Mouse (Mus musculus) embryonic facial prominence, embryonic 13.5 days (tissue): ENCODE data around the gene Tnip2. TPM values are rescaled to one million over a fixed set of nuclear protein-coding genes. Genes with fewer than 3 reads are reported as not detected.

Experiments used
- ATAC-seq: fragments of 200-750 bp; cut with Nextera tagmentation; 2 replicates; pipeline ENCODE4 v1.8.0; 2017; ENCODE audit warnings: low read depth; ENCODE audit not compliant: insufficient number of reproducible peaks, insufficient read depth, low FRiP score, low TSS enrichment
- H3K27ac ChIP-seq: fragments of 300-500 bp; sonication (generic); 2 replicates; pipeline ENCODE4 v1.5.1; 2015; ENCODE audit warnings: moderate library complexity, mild to moderate bottlenecking, inconsistent platforms
- H3K27me3 ChIP-seq: fragments of 300-500 bp; sonication (generic); 2 replicates; pipeline ENCODE4 v1.6.1; 2015; ENCODE audit warnings: mild to moderate bottlenecking, inconsistent platforms
- H3K36me3 ChIP-seq: fragments of 300-500 bp; sonication (generic); 2 replicates; pipeline ENCODE4 v1.6.1; 2015; ENCODE audit warnings: mild to moderate bottlenecking, inconsistent platforms
- H3K4me1 ChIP-seq: fragments of 300-500 bp; sonication (generic); 2 replicates; pipeline ENCODE4 v1.6.1; 2015; ENCODE audit warnings: inconsistent platforms
- H3K4me2 ChIP-seq: fragments of 300-500 bp; sonication (generic); 2 replicates; pipeline ENCODE4 v1.6.1; 2015; ENCODE audit warnings: moderate library complexity, mild to moderate bottlenecking, inconsistent platforms
- H3K4me3 ChIP-seq: fragments of 300-500 bp; sonication (generic); 2 replicates; pipeline ENCODE4 v1.5.1; 2015; ENCODE audit warnings: mild to moderate bottlenecking, inconsistent platforms
- H3K9ac ChIP-seq: fragments of 300-500 bp; sonication (generic); 2 replicates; pipeline ENCODE4 v1.6.1; 2015; ENCODE audit warnings: mild to moderate bottlenecking, inconsistent platforms
- H3K9me3 ChIP-seq: fragments of 300-500 bp; sonication (generic); 2 replicates; pipeline ENCODE4 v1.6.1; 2016; ENCODE audit warnings: inconsistent platforms
- WGBS: fragments of 180-500 bp; shearing (Covaris S2); methylation state at CpG from one replicate; pipeline ENCODE4 v1.1.7; 2015; ENCODE audit warnings: mixed read lengths; 5-methylcytosine and 5-hydroxymethylcytosine counted together
- polyA plus RNA-seq: library from polyadenylated mRNA; unstranded; fragments of >200 nt; fragmentation: Nextera tagmentation; extraction: Ambion mirVana; gene quantifications from 2 replicates; pipeline ENCODE4 v1.2.1, GENCODE M21; 2015

Gene Tnip2
- polyA plus RNA-seq, 1 experiment from 2014 or later, result 25.2 TPM

DNA sequence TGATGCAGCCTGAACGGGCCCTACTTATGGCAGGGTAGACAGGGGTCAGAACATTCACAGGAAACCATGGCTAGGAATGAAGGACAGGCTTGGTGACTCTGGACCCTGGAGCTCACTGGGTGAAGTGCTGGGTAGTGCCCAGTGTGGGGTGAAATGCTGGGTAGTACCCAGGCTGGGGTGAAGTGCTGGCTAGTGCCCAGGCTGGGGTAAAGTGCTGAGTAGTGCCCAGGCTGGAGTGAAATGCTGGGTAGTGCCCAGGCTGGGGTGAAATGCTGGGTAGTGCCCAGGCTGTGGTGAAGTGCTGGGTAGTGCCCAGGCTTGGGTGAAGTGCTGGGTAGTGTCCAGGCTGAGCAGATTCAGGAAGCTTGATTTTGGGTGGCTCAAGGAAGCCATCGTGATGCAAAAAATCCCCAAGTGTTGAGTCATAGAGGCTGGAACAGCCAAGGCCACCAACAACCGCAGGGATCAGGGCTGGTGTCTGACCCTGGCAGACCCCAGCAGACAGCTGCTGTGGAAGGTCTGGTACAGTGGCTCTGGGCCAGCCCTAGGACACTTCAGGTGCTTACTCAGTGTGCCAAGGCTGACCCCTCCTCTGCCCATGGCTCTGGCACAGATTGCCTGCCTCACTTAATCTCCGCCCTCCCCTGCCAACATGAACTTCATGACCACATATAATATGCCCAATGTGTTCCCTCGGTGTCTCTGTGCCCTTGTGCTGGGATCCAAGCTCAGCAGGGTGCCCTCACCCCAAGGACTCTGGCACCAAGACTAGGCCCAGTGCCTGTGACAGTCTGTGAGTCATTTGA, 21.2 kb upstream of the Tnip2 start:
- no peak for ATAC-seq
- no peaks in the 10 kb centered on the region for H3K4me1 ChIP-seq

DNA sequence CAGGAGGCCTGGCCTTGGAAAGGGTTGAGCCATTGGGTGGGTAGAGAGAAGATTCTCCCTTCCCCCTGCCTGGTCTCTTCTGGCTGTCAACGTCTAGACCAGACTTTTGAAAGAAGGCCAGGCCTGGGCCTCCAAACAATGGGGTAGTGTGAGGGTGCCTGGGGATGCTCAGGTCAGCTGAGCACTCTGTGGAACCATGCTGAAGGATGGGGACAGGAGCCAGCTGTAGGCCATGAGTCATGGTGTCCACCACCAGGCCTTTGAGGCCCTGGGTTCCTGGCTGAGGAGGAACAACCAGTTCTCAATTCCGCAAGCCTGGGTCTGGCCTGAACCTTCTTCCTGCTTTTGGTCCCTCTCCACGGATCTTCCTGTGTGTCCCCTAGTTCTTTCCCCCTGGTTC, 20.0 kb upstream of the Tnip2 start:
- Histone ChIP-seq H3K27ac (no peak overlapping the region), H3K9ac (no peak overlapping the region), H3K4me1 (no peaks in the 10 kb centered on the region), H3K36me3 (no peaks in the 10 kb centered on the region), H3K4me2 (no peak overlapping the region), H3K4me3 (no peak overlapping the region), H3K9me3 (no peaks in the 10 kb centered on the region), H3K27me3 (no peaks in the 10 kb centered on the region)
- WGBS, result 67% methylated on average over 3 of the region's 3 CpGs
- no peak for ATAC-seq

More for the DNA sequence above, 21.2 kb upstream of the Tnip2 start:
- Histone ChIP-seq H3K27me3 (no peaks in the 10 kb centered on the region), H3K27ac (no peak overlapping the region), H3K9me3 (no peaks in the 10 kb centered on the region), H3K36me3 (no peaks in the 10 kb centered on the region), H3K9ac (no peak overlapping the region), H3K4me2 (no peak overlapping the region), H3K4me3 (no peak overlapping the region)
- 83% methylated on average over 5 of the region's 5 CpGs for WGBS

DNA sequence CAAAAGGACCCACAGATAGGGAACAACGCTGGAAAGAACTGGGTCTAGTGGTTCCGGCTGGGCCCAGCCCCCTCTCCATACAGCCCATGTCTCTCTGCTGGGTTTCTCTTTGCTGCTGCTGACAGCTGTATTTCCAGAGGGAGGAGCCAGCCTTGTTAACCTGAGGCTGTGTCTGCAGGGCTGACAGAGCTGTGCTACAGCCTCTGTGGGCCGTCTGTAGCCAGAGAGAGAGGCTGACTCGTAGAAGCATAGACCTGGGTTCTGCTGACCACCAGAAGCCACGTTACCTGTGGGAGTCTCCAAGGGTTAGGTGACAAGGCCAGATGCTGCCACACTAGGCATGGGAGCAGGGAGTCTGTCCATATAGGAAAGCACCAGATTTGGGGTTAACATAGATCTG, 19.3 kb upstream of the Tnip2 start:
- Histone ChIP-seq H3K36me3 (no peaks in the 10 kb centered on the region), H3K27me3 (no peaks in the 10 kb centered on the region), H3K4me1 (no peaks in the 10 kb centered on the region), H3K4me3 (no peak overlapping the region), H3K4me2 (no peak overlapping the region), H3K9me3 (no peaks in the 10 kb centered on the region), H3K27ac (no peak overlapping the region), H3K9ac (no peak overlapping the region)
- ATAC-seq, result no peak
- WGBS, result 68% methylated on average over 5 of the region's 5 CpGs

DNA sequence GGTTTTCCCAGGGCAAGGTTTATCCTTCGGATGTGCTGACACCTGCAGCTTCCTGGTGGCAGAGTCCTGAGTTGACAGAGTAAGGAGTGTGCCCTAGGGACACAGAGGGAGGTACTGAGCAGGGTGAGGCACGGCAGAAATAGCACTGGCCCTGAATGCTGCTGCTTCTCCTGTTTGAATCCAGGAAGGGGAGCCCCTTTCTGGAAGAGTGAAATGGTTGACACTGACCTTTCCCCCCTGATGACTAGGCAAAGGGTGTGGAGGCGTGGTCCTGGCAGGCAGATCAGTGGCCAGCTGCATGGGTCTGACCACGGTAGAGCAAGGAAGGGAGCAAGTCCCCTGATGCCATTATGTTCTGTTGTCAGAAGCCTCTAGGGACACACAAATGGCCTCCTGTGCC, 16.9 kb upstream of the Tnip2 start:
- peaks cover 12% of the 10 kb centered on the region; the same call in 1 of the 2 replicates for H3K27me3 ChIP-seq
- no peak overlapping the region for H3K9ac ChIP-seq
- H3K4me2 ChIP-seq, result no peak overlapping the region
- 50% methylated on average over 4 of the region's 4 CpGs for WGBS
- H3K4me3 ChIP-seq, result no peak overlapping the region
- no peak for ATAC-seq
- H3K27ac ChIP-seq, result no peak overlapping the region
- no peaks in the 10 kb centered on the region for H3K36me3 ChIP-seq
- H3K4me1 ChIP-seq, result 0 out of 2 replicates have a peak, but pooled peaks cover 4% of the 10 kb centered on the region
- no peaks in the 10 kb centered on the region for H3K9me3 ChIP-seq

DNA sequence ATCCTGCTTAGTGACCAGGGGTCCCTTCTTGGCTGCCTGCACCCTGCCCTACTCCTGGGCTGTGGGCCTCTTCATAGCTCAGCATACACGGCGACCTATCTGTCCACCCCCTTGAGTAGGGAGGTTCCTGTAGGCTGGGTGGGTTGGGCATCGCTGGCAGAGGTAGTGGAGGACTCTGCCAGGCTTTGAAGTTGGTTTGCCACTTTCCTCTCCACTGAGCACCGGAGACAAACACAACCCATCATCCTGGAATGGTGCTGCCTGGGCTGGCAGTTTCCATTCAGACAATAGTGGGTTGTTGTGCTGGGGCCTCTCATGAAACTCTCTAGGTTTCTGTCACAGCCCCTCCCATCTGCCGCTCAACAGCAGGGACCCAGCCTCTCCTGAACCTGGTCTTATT, 16.3 kb upstream of the Tnip2 start:
- 67% methylated on average over 5 of the region's 5 CpGs for WGBS
- H3K27me3 ChIP-seq, result peaks cover 12% of the 10 kb centered on the region; the same call in 1 of the 2 replicates
- no peak for ATAC-seq
- H3K36me3 ChIP-seq, result no peaks in the 10 kb centered on the region
- no peak overlapping the region for H3K9ac ChIP-seq
- H3K27ac ChIP-seq, result no peak overlapping the region
- H3K4me3 ChIP-seq, result no peak overlapping the region
- 0 out of 2 replicates have a peak, but pooled peaks cover 5% of the 10 kb centered on the region for H3K4me1 ChIP-seq
- H3K4me2 ChIP-seq, result no peak overlapping the region
- no peaks in the 10 kb centered on the region for H3K9me3 ChIP-seq

DNA sequence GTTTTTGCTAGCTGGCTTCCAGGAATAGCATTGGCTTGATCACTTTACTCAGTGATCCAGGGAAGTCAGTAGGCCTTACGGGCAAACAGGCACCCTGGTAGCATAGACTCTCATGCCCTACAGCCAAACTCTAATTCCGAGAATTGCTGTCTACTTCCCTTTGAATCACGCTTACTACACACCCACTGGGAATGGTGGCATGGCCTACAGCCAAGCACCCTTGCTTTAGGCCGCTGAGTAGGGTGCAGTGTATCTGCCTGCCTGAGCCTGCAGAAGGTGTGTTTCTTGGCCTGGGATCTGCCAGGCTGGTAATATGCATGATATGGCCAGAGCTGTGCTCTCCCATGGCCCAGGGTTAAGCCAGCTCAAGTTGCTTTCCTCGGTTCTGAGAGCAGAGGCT, 14.9 kb upstream of the Tnip2 start:
- 71% methylated on average over 5 of the region's 5 CpGs for WGBS
- Histone ChIP-seq H3K4me2 (no peak overlapping the region), H3K9me3 (no peaks in the 10 kb centered on the region), H3K27ac (no peak overlapping the region), H3K27me3 (peaks cover 12% of the 10 kb centered on the region; the same call in 1 of the 2 replicates), H3K4me1 (0 out of 2 replicates have a peak, but pooled peaks cover 5% of the 10 kb centered on the region), H3K9ac (no peak overlapping the region), H3K36me3 (no peaks in the 10 kb centered on the region), H3K4me3 (no peak overlapping the region)
- ATAC-seq, result no peak

DNA sequence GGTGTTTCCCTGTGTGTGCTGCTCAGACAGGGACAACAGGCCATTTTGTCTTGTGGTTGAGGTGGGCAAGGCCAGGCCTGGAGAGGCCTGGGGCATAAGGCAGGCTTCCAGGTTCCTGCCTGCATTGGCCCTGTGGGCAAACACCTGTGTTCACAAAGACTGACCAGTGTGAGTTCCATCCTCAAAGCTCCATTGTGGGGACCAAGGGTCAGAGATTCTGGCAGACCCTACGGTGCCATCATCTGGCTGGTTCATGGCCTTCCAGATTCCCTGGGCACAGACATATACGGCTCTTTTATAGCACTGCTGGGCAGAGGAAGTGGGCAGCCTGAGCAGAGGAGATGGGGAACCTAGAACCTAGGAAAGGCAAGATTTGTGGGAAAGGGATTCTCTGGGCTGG, 13.6 kb upstream of the Tnip2 start:
- ATAC-seq, result no peak
- 76% methylated on average over 2 of the region's 2 CpGs for WGBS
- Histone ChIP-seq H3K4me3 (no peak overlapping the region), H3K36me3 (no peaks in the 10 kb centered on the region), H3K4me1 (0 out of 2 replicates have a peak, but pooled peaks cover 5% of the 10 kb centered on the region), H3K27ac (no peak overlapping the region), H3K9me3 (no peaks in the 10 kb centered on the region), H3K4me2 (no peak overlapping the region), H3K27me3 (peaks cover 12% of the 10 kb centered on the region; the same call in 1 of the 2 replicates), H3K9ac (no peak overlapping the region)

DNA sequence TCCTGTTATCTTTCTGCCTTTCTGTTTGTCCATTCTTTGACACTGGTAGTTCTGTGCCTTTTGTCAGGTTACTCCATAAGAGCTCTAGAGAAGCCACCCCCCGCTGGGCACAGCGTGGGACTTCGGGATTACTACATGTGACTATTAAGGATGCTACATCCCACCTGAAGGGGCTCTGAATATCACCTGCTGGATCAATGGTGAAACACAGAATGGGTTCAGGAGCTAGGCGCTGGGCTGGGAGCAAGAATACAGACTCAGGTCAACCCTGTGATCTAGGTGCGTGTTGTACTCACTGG, 12.6 kb upstream of the Tnip2 start:
- H3K4me1 ChIP-seq, result 0 out of 2 replicates have a peak, but pooled peaks cover 5% of the 10 kb centered on the region
- H3K27ac ChIP-seq, result no peak overlapping the region
- H3K4me3 ChIP-seq, result no peak overlapping the region
- no peaks in the 10 kb centered on the region for H3K36me3 ChIP-seq
- no peak overlapping the region for H3K9ac ChIP-seq
- H3K9me3 ChIP-seq, result no peaks in the 10 kb centered on the region
- no peak for ATAC-seq
- 41% methylated on average over 5 of the region's 5 CpGs for WGBS
- H3K4me2 ChIP-seq, result peak overlapping the region; percentile 72
- H3K27me3 ChIP-seq, result peaks cover 12% of the 10 kb centered on the region; the same call in 1 of the 2 replicates

DNA sequence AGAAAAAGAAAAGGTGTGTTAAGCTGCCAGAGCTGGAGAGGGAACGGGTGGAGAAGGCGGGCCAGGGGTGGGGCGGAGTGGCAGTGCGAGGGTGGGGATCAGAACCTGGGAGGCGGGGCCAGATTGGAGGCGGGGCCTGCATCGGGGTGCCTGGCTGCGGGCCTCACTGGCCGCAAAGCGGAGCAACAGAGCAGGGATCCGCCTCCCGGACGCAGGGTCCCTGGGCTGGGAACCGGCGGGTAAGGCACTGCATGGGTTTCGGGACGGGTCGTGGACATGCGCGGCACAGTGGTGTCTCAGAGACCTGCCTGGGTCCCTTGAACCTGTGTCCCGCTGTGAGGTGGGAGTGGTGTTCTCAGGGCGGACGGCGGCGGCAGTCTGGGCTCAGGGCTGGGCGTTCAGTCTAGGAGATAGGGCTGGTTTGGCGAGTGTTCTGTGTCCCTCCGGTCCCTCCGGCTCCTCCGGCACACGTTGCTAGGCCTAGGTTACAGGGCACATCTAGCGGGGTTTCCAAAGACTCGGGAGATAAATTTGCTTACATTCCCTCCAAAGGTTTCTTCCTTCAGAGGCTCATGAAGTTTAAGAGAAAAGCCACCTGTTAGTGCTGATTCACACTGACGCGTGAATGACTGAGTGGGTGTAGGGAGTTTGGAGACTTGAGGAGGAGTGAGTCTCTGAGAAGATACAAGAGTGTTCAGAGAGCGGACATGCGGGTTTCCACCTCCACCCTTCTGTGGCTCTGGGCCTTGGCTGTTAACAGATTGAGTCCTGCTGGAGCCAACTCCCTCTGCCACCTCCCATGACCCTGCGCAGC, 12.1 kb upstream of the Tnip2 start, which contains the start of gene Sh3bp2:
Gene Sh3bp2 (plus strand): TSS at position 176 of the 814 bp plus-strand sequence.
- Histone ChIP-seq H3K4me2 (peak within 1 kb of the TSS; percentile 72), H3K27me3 (peaks cover 12% of the 10 kb centered on the region; the same call in 1 of the 2 replicates), H3K36me3 (no peaks in the 10 kb centered on the region), H3K4me3 (peak within 1 kb of the TSS; percentile 53), H3K9ac (peak within 1 kb of the TSS; percentile 69), H3K4me1 (0 out of 2 replicates have a peak, but pooled peaks cover 7% of the 10 kb centered on the region), H3K27ac (no peak within 1 kb of the TSS), H3K9me3 (no peaks in the 10 kb centered on the region)
- WGBS, result 3% methylated on average over 38 of the region's 38 CpGs
- peak; percentile 81 for ATAC-seq

DNA sequence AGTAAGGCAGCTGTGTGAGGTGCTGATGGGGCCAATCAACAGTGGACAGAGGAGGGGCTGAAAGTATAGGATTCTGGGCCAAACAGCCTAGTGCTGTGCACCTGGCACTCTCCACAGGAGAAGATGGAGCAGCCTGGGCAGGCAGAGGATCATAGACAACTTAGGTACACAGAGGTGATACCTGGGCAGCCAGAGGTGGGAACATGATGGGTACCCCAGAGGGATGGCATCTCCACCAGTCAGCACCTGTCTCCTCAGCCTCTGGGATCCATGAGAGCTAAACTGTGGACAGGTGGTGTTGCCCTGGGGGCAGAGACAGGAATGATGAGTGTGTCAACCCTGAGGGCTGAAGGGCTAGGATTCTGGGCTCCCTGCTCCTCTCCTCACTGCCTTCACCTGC, 10.7 kb upstream of the Tnip2 start:
- peaks cover 12% of the 10 kb centered on the region; the same call in 1 of the 2 replicates for H3K27me3 ChIP-seq
- no peak for ATAC-seq
- H3K4me2 ChIP-seq, result no peak overlapping the region
- H3K4me1 ChIP-seq, result 0 out of 2 replicates have a peak, but pooled peaks cover 7% of the 10 kb centered on the region
- H3K9ac ChIP-seq, result no peak overlapping the region
- no peak overlapping the region for H3K27ac ChIP-seq
- no peak overlapping the region for H3K4me3 ChIP-seq
- no peaks in the 10 kb centered on the region for H3K9me3 ChIP-seq
- H3K36me3 ChIP-seq, result no peaks in the 10 kb centered on the region

DNA sequence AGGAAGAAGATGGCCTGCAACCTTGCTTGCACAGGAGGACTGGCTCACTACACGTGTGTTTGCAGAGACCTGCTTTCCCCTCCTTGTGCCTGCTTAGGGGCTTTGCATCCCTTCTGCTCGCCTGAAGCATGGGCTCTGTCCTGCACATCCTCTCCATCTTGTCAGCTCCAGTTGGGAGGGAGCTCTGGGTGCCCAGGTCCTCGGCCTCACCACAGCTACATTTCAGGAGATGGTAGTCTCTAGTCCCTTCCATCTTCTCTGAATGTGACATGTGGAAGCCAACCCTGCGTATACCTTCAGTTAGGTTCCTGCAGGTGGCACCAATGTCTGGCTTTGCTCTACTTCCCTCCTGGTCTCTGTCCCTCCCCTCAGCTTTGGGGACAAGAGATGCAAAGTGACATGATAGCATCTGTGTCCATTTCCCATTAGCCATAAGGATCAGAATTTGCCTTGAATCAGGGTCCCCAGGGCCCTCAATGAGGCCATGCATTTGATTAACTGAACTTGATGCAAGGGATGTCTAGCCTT, 10.2 kb upstream of the Tnip2 start:
- WGBS, result 48% methylated on average over 4 of the region's 4 CpGs

More for the DNA sequence above, 10.2 kb upstream of the Tnip2 start:
- Histone ChIP-seq H3K4me2 (no peak overlapping the region), H3K9ac (no peak overlapping the region), H3K4me3 (no peak overlapping the region), H3K4me1 (0 out of 2 replicates have a peak, but pooled peaks cover 7% of the 10 kb centered on the region), H3K9me3 (no peaks in the 10 kb centered on the region), H3K27me3 (peaks cover 12% of the 10 kb centered on the region; the same call in 1 of the 2 replicates), H3K27ac (no peak overlapping the region), H3K36me3 (no peaks in the 10 kb centered on the region)
- ATAC-seq, result no peak
